Mouse (Mus musculus) megakaryocyte-erythroid progenitor cell, adult 5-6 weeks (primary cell): ENCODE data around the gene Ms4a6d. TPM values are rescaled to one million over a fixed set of nuclear protein-coding genes. Genes with fewer than 3 reads are reported as not detected.

Experiments used
- ATAC-seq: replicated peaks from 2 replicates; pipeline ENCODE4 v1.8.0; 2016; ENCODE audit warnings: mild to moderate bottlenecking, inconsistent platforms; ENCODE audit not compliant: severe bottlenecking, poor library complexity, low FRiP score, low TSS enrichment
- total RNA-seq, 2 experiments: library from RNA; stranded (forward) in 1 of 2; stranded (reverse) in 1 of 2; fragments of 200-1000, 215-1000 nt in 1 of 2; fragments of >200 nt in 1 of 2; fragmentation: Nextera tagmentation in 1 of 2; gene quantifications; 2 replicates each; pipeline ENCODE4 v1.2.3; 2014 to 2017

The Ms4a6d gene
- not detected in 2 replicates for total RNA-seq (2014; fragmentation: Nextera tagmentation)
- not detected in 2 replicates for total RNA-seq (2017)

DNA sequence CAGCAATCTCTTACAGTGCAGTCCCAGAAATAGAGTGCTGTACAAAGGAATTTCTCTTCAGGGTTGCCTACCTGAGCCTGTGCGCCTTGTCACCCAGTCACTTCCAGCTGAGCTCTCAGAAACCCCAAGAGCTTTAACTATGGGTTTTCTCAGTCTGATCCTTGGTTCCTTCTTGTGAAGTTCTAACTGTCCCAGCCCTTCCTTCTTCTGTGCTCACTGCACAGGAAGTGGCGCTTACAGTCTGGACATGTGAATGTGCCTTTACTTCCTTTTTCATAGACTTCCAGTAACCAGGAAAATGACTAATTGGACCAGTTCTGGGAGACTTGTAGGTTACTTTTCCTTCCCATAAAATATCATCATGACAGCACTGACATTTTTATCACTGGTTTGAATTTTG is at the start of gene Ms4a6d:
Ms4a6d (minus strand) TSS at position 247 of the 400 bp plus-strand sequence.
- no peak for ATAC-seq

GRCm38 (mm10) chr19:11649564-11649963 is 44.9 kb upstream of the Ms4a6d start:
- ATAC-seq, result no peak

DNA sequence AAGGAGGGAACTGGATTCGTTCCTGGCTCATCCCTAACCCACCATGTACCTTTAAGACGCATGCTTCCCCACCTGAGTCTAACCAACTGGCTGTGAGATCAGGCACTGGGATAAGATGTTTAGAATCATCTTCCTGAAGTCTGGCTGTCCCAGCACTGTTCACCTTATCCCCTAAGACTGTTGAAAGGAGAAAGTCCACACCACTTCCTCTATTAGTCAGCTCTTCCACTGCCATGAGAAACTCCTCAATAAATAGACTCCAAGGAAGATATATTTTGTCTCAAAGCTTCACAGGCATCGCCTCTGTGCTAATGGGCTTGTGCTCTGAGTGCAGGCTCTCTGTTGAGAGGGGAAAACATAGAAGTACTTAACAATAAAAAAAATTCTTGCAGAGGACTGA is 41.5 kb upstream of the Ms4a6d start:
- ATAC-seq, result no peak

GRCm38 (mm10) chr19:11640732-11641131 is 36.1 kb upstream of the Ms4a6d start, which contains the start of gene Ms4a3:
Gene Ms4a3 (minus strand): TSS chr19:11640851.
- ATAC-seq, result no peak

DNA sequence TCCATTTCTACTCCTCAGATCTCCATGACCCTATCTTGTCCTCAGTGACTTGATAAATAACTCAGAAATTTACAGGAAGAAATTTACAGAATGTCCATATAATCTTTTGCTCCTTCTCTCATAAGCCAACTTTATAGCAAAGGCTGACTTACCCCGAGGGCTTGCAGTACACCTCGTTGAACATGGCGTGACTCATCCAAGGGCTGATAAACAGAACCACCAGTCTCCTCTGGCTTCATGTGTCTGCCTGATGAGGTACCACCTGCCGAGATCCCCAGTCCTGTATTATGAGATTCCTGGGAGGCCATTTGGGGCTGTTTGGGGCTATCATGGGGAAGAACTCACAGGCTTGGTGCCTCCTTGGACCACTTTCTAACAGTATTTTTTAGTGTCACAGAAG is 34.4 kb upstream of the Ms4a6d start:
- ATAC-seq, result no peak

- ATAC-seq, result no peak
These were observed 30.9 kb upstream of the Ms4a6d start for GRCm38 (mm10) chr19:11635572-11635971.

GRCm38 (mm10) chr19:11634330-11634729 is 29.7 kb upstream of the Ms4a6d start:
- peak; percentile 63 for ATAC-seq

DNA sequence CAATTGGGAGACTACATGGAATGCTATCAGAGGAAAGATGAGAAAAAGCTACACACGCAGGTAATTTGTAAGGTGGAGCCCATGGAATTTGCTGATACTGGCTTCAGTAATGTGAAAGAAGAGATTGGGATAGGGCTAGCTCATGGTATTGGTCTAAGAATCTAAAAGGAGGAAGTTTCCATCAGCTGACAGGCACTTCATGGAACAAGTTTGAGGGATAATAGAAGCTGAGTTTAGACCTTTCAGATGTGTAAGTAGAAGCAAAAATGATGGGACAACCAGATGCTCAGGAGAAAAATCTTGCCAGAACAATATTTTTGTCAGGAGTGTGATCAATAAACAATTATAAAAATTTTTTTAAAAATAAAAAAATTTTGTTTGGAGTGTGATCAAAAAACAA is 29.1 kb upstream of the Ms4a6d start:
- no peak for ATAC-seq

GRCm38 (mm10) chr19:11625231-11625630 is 20.6 kb upstream of the Ms4a6d start:
- ATAC-seq, result peak; percentile 92

DNA sequence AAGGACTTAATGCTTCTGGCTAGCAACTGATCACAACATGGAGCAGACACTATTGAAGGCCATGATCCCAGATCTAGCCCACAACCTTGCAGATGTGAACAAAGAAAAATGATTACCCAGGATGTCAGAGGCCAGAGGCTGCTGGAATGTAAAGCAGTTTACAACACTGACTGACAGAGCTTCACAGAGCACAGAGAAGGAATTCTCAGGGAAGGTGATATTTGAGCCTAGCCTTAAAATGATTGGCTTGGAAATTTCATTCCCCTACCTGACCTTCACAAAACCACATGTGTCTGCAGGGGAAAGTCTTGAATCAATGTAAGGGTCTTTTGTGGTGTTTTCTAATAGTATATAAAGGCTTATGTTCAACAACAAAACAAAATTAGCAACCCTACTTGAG is 20.2 kb upstream of the Ms4a6d start:
- ATAC-seq, result no peak

DNA sequence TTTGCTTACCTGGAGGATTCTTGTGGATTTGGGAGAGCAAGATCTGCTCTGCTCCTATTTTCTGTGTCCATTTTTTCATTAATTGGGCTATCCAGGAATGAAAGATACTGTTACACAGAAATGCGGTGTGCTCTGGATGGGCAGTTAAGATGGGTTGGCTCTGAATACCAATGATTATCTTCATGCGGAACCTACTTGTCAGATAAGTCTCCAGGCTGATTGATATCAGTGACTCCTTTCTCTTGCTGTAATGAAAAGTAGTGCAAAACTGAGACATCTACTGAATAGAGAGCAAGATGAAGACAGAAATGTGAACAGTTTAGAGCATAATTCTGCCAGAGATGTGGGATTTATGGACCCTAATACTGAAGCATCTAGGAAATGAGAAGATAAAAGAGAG is 18.9 kb upstream of the Ms4a6d start, which contains the start of gene Ms4a2:
Ms4a2 (minus strand) TSS at position 169 of the 400 bp plus-strand sequence.
- no peak for ATAC-seq

- peak; percentile 80 for ATAC-seq
These were observed 13.3 kb upstream of the Ms4a6d start for GRCm38 (mm10) chr19:11617983-11618382.

DNA sequence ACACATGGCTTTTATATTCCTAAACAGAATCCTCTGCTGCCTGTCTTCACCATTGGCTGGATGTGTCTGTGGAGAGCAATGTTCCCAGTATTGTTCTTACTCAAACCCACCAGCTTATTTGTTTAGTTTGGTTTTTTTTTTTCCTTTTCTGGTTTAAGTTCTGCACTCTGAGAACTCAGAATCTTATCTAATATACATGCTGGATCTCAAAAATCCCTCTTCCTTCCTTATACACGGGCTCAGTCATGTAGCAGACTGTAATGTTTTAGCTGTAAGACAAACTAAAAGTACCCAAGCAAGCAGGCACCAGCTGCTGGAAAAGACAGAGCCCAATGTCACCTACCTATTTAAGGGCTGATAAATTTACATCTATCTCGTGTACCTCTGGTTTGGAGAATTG is 10.2 kb upstream of the Ms4a6d start:
- no peak for ATAC-seq

GRCm38 (mm10) chr19:11613776-11614443 is 9.3 kb upstream of the Ms4a6d start:
- peak; percentile 39; the same call in 1 of the 2 replicates for ATAC-seq

GRCm38 (mm10) chr19:11613084-11613483 is 8.4 kb upstream of the Ms4a6d start:
- ATAC-seq, result no peak

GRCm38 (mm10) chr19:11612293-11612692 is 7.6 kb upstream of the Ms4a6d start:
- ATAC-seq, result no peak

DNA sequence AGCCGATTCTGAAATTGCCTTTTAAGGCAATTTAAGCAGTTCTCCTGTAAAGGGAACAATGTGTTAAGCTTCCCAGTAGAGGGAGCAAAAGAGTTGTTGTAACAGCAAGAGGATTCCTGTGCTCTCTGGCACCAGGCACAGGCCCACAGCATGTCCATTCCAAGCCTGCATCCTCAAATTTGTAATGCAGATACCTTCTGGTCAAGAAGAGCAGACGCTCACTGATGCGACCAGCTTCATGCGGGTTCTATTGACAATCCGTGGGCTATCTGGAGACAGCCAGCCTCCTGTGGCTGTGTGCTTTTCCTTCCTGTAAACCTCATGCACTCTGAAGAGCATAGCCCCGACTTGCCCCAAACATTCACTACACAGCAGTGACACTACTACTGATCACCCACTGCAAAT is 6.9 kb upstream of the Ms4a6d start:
- peak; percentile 76 for ATAC-seq

DNA sequence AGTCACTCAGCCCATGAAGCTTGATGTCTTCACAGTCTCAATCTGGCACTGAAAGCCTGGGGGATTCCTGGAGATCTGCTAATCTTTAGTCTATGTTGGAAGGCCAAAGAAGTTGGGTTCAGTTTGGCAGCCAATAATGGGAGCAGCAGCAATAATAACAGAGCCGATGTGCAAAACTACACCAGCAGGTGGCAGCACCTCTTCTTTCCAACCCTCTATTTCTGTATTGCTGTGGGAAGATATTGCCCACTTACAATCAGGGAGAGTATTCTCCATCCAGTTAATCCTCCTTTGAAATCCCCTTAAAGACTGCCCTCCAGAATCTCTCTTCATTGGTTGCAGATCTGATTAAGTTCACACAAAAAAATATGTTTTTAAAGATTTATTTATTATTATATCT is 3.5 kb upstream of the Ms4a6d start:
- 0 out of 2 replicates have a peak, but pooled peaks have one; percentile 53 for ATAC-seq

- ATAC-seq, result peak; percentile 68; the same call in 1 of the 2 replicates
These were observed 2.6 kb downstream of the Ms4a6d start for GRCm38 (mm10) chr19:11602026-11602425.

GRCm38 (mm10) chr19:11601349-11601748 is 3.3 kb downstream of the Ms4a6d start:
- ATAC-seq, result no peak

DNA sequence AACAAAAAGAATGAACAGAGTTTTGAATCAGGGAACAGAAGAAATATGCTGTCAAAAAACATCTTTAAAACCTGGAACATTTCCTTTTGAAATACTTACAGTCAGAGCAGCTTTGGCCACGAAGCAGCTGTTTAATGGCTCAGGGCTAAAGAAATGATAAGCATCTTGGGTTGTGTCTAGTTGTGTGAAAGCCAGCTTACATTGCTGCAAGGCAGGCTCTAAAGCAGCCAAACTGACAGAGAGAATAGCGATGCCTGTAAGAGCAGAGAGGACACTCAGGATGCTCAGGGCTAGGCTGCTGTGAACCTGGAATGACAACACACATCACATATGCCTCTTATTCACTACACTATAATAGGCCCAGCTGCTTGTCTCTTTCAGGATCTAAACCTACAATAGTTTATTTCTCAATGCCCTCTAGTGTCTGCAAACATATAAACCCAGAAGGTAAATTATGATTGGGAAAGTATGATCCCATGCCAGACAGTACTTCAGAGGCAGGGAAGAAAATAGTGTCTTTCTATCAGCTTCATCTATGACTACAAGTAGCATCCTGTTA is 14.7 kb downstream of the Ms4a6d start:
- no peak for ATAC-seq
